Mouse (Mus musculus) thymus, postnatal 4 days (tissue): ENCODE measurements around the gene Il1b.

Experiments used
- DNase-seq: peaks from one replicate; pipeline ENCODE4 v3.0.0; 2021

The Il1b gene

GRCm38 (mm10) chr2:129371039-129371438, at the start of gene Il1b:
Il1b (minus strand) TSS chr2:129371139.
- DNase-seq, result no peak

DNA sequence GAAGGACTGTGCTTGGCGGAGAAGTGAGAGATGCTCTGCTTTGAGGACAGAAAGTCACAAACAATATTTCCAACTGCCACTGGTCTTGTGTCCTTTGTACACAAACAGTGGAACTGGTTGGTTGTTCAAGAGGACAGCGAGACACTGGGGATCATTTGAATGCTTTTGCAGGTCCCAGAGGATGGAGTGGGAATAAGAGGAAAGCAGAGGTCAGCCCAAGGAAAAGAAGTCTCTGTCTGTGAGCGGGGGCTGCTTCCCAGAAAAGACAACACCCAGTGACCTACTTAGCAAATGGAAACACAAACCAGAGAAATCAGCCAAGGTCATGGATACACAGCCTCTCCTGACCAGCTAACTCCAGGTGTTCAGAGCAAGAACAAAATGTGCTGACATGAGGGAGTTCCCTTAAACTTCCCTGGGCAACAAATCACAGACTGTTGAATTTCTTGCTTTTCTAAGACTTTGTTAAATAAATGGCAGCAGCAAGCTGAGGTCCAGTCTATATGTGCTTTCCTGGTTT, 48.5 kb upstream of the Il1b start:
- no peak for DNase-seq

GRCm38 (mm10) chr2:129414593-129414992, 43.7 kb upstream of the Il1b start:
- no peak for DNase-seq

- DNase-seq, result peak; percentile 35
Measured at GRCm38 (mm10) chr2:129413488-129413887, 42.5 kb upstream of the Il1b start.

- no peak for DNase-seq
Measured at GRCm38 (mm10) chr2:129411651-129412050, 40.7 kb upstream of the Il1b start.

DNA sequence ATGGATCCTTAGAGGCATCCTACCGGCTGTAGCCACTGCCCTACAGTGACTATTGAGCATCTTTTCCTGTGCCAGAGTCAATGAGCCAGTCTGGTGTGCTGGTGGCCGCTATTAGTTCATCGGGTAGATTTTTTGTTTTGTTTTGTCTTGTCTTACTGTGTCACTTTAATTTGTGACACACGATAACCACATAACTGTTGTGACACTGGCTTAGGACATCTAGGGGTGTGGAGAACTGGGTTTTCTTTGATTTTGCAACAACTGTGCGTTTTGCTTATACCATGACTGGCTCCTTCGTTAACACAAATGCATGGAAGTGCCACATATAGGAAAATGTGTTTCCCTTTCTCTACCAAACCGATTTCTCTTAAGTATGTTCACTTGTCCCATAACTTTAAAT, 39.4 kb upstream of the Il1b start:
- no peak for DNase-seq

GRCm38 (mm10) chr2:129408476-129408875, 37.5 kb upstream of the Il1b start:
- DNase-seq, result peak; percentile 77

DNA sequence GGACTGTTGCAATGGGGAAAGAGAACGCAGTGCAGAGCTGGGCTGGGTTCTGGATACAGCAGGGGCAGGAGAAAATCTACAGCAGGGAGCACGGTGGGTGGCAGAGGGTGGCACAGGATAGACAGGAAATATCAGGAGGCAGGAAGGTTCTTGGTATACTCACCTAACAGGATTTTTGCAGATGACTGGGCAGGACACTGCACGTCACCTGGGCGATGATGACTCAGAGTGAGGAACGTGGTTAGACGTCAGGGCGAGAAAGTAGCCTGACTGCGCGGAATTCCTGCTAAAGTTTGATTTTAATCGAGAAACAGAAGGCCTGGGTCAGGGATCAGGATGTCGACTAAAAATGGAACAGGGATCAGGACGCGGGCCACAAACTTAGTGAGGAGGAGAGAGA, 36.7 kb upstream of the Il1b start:
- DNase-seq, result no peak

DNA sequence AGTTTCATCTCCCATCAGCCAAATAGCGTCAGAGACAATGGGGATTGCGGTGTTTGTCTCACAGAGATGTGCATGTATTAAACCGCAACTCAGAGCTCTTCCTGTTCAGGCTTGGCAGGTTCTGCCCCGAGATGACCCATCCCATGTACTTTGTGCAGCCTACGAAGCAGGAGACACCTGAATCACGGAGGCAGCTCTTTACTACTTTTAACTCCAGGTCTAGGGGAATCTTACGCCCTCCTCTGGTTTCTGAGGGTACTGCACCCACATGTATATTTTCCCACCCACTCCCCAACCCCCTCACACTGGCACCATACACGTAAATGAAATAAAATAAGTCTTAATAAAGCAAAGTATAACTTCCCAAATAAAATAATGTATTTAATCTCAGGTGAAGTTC, 35.6 kb upstream of the Il1b start:
- DNase-seq, result no peak

- no peak for DNase-seq
Measured at GRCm38 (mm10) chr2:129403786-129404185, 32.8 kb upstream of the Il1b start.

DNA sequence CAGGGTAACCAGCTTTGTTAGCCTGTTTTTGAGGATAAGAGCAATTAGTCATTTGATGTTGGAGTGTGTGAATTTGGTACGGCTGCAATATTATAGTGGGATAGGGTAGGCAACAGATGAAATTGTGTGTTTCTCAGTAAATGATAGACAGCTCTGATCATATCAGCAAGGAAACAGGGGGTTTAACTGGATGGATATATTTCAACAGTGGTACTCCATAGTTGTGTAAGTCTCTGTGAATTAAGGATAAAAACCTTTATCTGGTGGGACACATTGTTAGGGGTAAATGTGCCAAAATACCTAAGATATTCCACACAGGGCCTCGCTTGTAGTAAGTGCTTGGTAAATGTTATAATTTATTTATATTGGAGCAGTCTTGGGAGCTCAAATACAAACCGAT, 31.4 kb upstream of the Il1b start:
- DNase-seq, result no peak

DNA sequence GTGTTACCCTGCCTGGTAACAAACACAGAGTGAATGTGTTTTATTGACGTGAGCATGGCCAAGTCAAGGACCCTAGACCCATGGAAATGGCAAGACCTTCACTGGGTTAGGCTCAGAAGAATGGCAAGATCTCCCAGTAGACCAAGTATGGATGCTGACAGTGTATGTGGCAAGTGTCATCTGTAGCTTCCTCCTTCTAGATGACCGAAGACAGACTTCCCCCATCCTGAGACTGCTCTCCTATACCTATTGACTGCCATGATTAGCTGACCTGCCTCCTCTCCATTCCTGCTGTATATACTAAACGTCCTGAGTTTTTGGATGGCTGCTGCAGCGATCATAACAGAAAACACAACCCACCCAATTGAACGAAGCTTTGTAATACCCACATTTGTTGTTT, 30.9 kb upstream of the Il1b start:
- no peak for DNase-seq

- DNase-seq, result no peak
Measured at GRCm38 (mm10) chr2:129398176-129398575, 27.2 kb upstream of the Il1b start.

DNA sequence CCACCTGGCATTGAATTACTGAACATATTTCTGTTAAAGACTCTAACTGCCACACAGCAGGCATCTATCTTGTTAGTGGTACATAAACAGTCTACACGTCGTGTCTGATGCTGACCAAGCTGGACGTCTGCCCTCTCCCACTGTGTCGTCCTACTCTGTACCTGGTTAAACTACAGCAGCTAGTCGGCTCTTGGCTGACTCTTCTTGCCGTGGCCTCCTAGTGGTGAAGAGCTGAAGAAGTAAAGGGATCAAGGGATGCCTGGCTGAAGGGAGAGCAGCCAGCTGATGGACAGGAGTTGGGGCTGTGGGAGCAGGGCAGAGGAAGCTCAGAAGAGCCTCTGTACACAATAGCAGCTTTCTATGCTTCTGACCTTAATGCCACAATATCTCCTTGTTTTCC, 22.6 kb upstream of the Il1b start:
- DNase-seq, result peak; percentile 29

- DNase-seq, result no peak
Measured at GRCm38 (mm10) chr2:129390161-129390560, 19.2 kb upstream of the Il1b start.

GRCm38 (mm10) chr2:129389323-129389722, 18.4 kb upstream of the Il1b start:
- no peak for DNase-seq

GRCm38 (mm10) chr2:129385331-129385730, 14.4 kb upstream of the Il1b start:
- no peak for DNase-seq

DNA sequence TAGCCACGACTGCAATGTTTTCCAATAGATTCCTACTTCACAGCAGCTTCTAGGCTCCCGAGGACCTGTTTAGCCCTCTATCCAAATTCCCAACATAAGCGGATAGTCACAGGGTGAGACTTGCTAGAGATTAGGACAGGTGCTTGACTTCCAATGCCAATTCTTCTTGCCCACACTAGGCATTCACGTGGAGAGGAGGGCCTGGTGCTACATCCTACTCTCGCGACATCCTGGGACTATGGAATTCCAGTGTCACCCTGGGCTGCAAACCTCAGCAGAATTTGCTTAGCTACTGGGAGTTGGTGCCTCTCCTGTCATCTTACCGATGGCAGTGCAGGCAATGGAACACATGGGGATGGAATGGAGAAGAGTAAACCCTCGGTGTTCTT, 13.3 kb upstream of the Il1b start:
- DNase-seq, result no peak

DNA sequence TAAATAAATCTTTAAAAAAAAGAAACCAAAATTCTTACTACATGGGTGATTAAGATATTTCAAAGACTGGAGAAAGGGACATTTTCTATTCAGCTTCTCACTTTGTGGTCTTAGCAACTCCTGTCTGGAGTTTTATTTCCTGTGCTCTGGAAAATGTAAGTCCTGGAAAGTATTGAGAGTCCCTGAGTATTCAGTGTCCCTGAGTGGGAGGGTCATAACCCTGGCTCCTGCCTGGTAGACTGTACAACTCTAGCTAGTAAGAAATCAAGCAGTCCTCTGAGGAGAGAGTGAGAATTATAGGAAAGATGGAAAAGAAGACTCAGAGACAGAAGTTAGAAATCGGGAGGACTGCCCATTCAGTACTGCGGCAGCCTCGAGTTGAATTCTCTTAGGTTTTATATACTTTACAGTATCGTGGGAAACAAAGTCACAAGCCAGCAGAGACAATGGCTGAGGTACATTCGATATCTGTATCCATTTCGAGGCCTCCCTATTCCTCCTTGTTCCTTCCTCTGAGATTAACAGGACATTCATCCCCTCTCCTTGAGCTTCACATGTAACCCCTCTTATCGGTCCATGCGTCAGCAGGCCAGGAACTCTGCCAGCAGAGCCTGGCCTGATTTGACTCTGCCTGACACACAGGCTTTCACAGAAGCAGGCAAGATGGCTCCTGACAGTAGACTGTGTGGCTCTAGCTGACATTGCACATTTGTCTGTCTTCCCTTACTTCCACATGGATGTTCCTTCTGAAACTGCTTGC, 12.8 kb upstream of the Il1b start:
- DNase-seq, result no peak

- no peak for DNase-seq
Measured at GRCm38 (mm10) chr2:129380746-129381474, 10.0 kb upstream of the Il1b start.

DNA sequence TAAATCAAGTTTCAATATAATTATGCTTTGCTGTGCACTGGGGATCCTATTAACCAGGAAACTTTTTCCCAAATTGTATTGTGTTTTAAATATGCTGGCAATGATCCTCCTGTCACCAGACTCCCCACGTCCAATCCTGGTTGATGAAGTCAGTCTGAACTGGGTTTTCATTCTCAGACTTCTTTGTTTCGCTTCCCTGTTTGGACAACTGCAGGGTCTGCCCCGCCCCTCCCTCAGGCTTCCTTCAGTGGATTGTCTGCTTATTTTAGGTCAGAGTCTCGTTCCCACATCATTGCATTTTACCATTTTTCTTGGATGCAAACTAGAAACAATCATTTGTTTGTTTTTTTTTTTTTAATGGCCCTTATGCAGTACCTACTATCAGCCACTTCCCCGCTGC, 9.3 kb upstream of the Il1b start:
- DNase-seq, result no peak

- DNase-seq, result no peak
Measured at GRCm38 (mm10) chr2:129373307-129373706, 2.4 kb upstream of the Il1b start.

- no peak for DNase-seq
Measured at GRCm38 (mm10) chr2:129369615-129370014, 1.3 kb downstream of the Il1b start.

- DNase-seq, result no peak
Measured at GRCm38 (mm10) chr2:129368795-129369194, 2.1 kb downstream of the Il1b start.
